ENCODE assay signal across 13 mouse cellular contexts in the genomic region with DNA sequence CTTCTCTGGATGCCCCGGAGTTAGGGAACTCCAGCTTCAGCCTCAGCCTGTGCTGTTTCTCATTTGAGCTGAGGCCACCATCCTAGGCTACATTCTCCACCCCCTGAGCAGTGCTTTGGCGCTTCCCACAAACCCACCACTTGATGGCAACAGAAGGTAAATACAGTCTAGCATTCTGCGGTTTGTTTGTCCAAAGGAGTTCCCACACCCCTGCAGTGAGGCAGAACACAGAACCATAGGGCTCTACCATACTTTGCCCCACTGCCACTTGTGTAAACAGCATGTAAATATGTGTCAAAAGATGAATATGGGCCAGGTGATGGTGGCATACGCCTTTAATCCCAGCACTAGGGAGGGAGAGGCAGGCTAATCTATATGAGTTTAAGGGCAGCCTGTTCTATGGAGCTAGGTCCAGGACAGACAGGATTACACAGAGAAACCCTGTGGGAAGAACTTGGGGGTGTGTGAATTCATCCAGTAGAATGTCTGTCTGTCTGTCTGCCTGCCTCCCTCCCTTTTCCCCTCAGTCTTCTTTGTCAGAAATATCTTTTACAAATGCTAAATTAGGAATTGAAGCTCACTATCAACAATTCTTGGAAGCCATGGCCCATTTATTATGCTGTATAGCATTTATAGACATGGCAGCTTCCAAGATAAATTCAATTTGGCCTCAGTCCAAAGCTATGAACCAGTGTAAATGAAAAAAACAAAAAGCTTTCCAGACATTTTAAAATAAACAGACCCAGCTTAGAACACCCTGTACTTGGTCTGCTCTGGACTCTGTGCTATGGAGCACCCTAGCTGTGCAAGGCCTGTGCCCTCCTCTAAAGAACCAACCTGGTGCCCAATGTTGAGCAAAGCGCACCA.
DNase-seq lines count a peak whose midpoint lies in the region; ATAC-seq and TF ChIP-seq lines count a peak whose summit lies in the region.
"Had no signal": no experiment of that assay in that cellular context is flagged by ENCODE, and none has a peak within 500 bp of the region (broad histone marks: within the 10 kb centered on the region; RNA-seq: fewer than 3 reads in every experiment).

No protein-coding gene starts in this region.

- H3K36me3 ChIP-seq in kidney, postnatal 0 days (ENCODE audit: insufficient read depth, low read length): peaks cover 11% of the 10 kb centered on the region; the same call in 1 of the 2 replicates
- no peaks in the 10 kb centered on the region for H3K36me3 ChIP-seq in intestine, embryonic 14.5 days (ENCODE audit: control insufficient read depth, insufficient read depth, low read length)
- H3K36me3 ChIP-seq in stomach, embryonic 15.5 days: no peaks in the 10 kb centered on the region

- no peak overlapping the region for H3K9ac ChIP-seq in kidney, postnatal 0 days (ENCODE audit: low read depth, low read length)
- no peak overlapping the region for H3K9ac ChIP-seq in intestine, embryonic 14.5 days (ENCODE audit: low read length)
- H3K9ac ChIP-seq in stomach, embryonic 15.5 days: no peak overlapping the region
- H3K9ac ChIP-seq: hindbrain, embryonic 14.5 days; neural tube, embryonic 13.5 days had no signal

- peak; percentile 68 for DNase-seq in kidney, postnatal 0 days (ENCODE audit: low spot score)
- no peak for DNase-seq in kidney, postnatal 4 days
- peak; percentile 27 for DNase-seq in R1 (ENCODE audit: low read depth, low spot score)
- no peak for DNase-seq in intestine, embryonic 14.5 days (ENCODE audit: low spot score)
- DNase-seq in embryo, embryonic 10.5 days (ENCODE audit: low spot score): no peak
- DNase-seq in right cerebral cortex, postnatal 14 days: no peak
- DNase-seq: adrenal gland, adult 8-10 months; cerebellum, adult 18-20 months; right cerebral cortex, postnatal 25 days had no signal

- 69% methylated on average over 5 of the region's 5 CpGs for WGBS in kidney, postnatal 0 days
- 60% methylated on average over 5 of the region's 5 CpGs for WGBS in intestine, embryonic 14.5 days
- 49% methylated on average over 5 of the region's 5 CpGs for WGBS in stomach, embryonic 15.5 days

- no peak for ATAC-seq in kidney, postnatal 0 days (replicated peaks; ENCODE audit: low FRiP score, low read depth)
- peak; percentile 52; the same call in 1 of the 2 replicates for ATAC-seq in intestine, embryonic 14.5 days (replicated peaks; ENCODE audit: low FRiP score, low TSS enrichment, low read depth)
- peak; percentile 67 for ATAC-seq in stomach, embryonic 15.5 days (ENCODE audit: insufficient read depth, low FRiP score, low read depth)

- no peaks in the 10 kb centered on the region for H3K9me3 ChIP-seq in kidney, postnatal 0 days (replicated peaks; ENCODE audit: low read length)
- no peaks in the 10 kb centered on the region for H3K9me3 ChIP-seq in intestine, embryonic 14.5 days (ENCODE audit: control insufficient read depth, low read length)
- H3K9me3 ChIP-seq in stomach, embryonic 15.5 days: no peaks in the 10 kb centered on the region
- H3K9me3 ChIP-seq: neural tube, embryonic 13.5 days had no signal

- H3K4me2 ChIP-seq in kidney, postnatal 0 days (ENCODE audit: low read length): no peak overlapping the region
- H3K4me2 ChIP-seq in intestine, embryonic 14.5 days (ENCODE audit: low read length): no peak overlapping the region
- no peak overlapping the region for H3K4me2 ChIP-seq in stomach, embryonic 15.5 days
- H3K4me2 ChIP-seq: hindbrain, embryonic 14.5 days; neural tube, embryonic 13.5 days had no signal

- no peak for TF ChIP-seq CTCF in kidney, postnatal 0 days (IDR thresholded peaks at IDR 0.05; ENCODE audit: low read depth)

- H3K4me1 ChIP-seq in kidney, postnatal 0 days (replicated peaks; ENCODE audit: insufficient read depth, low read length): no peaks in the 10 kb centered on the region; the same call in 1 of the 2 replicates
- H3K4me1 ChIP-seq in intestine, embryonic 14.5 days (replicated peaks; ENCODE audit: control insufficient read depth, insufficient read depth, low read length): peaks cover 16% of the 10 kb centered on the region
- peaks cover 7% of the 10 kb centered on the region for H3K4me1 ChIP-seq in stomach, embryonic 15.5 days
- H3K4me1 ChIP-seq: neural tube, embryonic 13.5 days had no signal

- no peak overlapping the region for H3K4me3 ChIP-seq in kidney, postnatal 0 days (replicated peaks; ENCODE audit: low read depth, low read length)
- no peak overlapping the region for H3K4me3 ChIP-seq in intestine, embryonic 14.5 days (ENCODE audit: low read depth, low read length)
- H3K4me3 ChIP-seq in stomach, embryonic 15.5 days (replicated peaks): no peak overlapping the region
- H3K4me3 ChIP-seq: erythroblast, embryonic 14.5 days; neural tube, embryonic 13.5 days had no signal

- peak overlapping the region; percentile 67 for H3K27ac ChIP-seq in kidney, postnatal 0 days
- peak overlapping the region; percentile 66 for H3K27ac ChIP-seq in intestine, embryonic 14.5 days (ENCODE audit: low read depth)
- H3K27ac ChIP-seq in stomach, embryonic 15.5 days: peak overlapping the region; percentile 72
- H3K27ac ChIP-seq: neural tube, embryonic 13.5 days had no signal

- no peaks in the 10 kb centered on the region for H3K27me3 ChIP-seq in kidney, postnatal 0 days (ENCODE audit: insufficient read depth, low read length)
- H3K27me3 ChIP-seq in intestine, embryonic 14.5 days (replicated peaks; ENCODE audit: control insufficient read depth, insufficient read depth, low read length): no peaks in the 10 kb centered on the region
- no peaks in the 10 kb centered on the region for H3K27me3 ChIP-seq in stomach, embryonic 15.5 days (replicated peaks)
- H3K27me3 ChIP-seq: neural tube, embryonic 13.5 days had no signal

Comparison
In these comparisons a context has a peak if more than half of its experiments do, and no peak if none do; other contexts are left out.
1. DNase-seq: peak in kidney, postnatal 0 days (single experiment) and R1 (single experiment); none in kidney, postnatal 4 days (0 of 2), intestine, embryonic 14.5 days (single experiment), embryo, embryonic 10.5 days (single experiment) and right cerebral cortex, postnatal 14 days (single experiment).
2. Peak in every context shown above with its lines, with median percentiles within 50 percentile points of each other: H3K27ac ChIP-seq.